Mouse (Mus musculus) heart, postnatal 0 days (tissue): ENCODE results near the gene Atp2c1. TPM values are rescaled to one million over a fixed set of nuclear protein-coding genes. Genes with fewer than 3 reads are reported as not detected.

Experiments used
- ATAC-seq: fragments of 200-750 bp; cut with Nextera tagmentation; 2 replicates; pipeline ENCODE4 v1.8.0; 2017; ENCODE audit warnings: low read depth, moderate number of reproducible peaks, moderate library complexity; ENCODE audit not compliant: insufficient read depth
- DNase-seq: peaks from one replicate; pipeline ENCODE4 v3.0.0-alpha.2; 2016; ENCODE audit warnings: low spot score
- H3K27ac ChIP-seq: fragments of 300-500 bp; sonication (generic); 2 replicates; pipeline ENCODE4 v1.5.1; 2014; ENCODE audit warnings: low read depth, mild to moderate bottlenecking
- H3K27me3 ChIP-seq: fragments of 300-500 bp; sonication (generic); 2 replicates; pipeline ENCODE4 v1.6.1; 2014; ENCODE audit warnings: low read length, mixed read lengths; ENCODE audit not compliant: control insufficient read depth, insufficient read depth
- H3K36me3 ChIP-seq: fragments of 300-500 bp; sonication (generic); replicated peaks from 2 replicates; pipeline ENCODE4 v1.6.1; 2014; ENCODE audit warnings: low read length, mixed read lengths; ENCODE audit not compliant: control insufficient read depth, insufficient read depth
- H3K4me1 ChIP-seq: fragments of 300-500 bp; sonication (generic); 2 replicates; pipeline ENCODE4 v1.6.1; 2014; ENCODE audit warnings: antibody characterized with exemption; ENCODE audit not compliant: control insufficient read depth, insufficient read depth
- H3K4me2 ChIP-seq: fragments of 300-500 bp; sonication (generic); 2 replicates; pipeline ENCODE4 v1.6.1; 2014; ENCODE audit warnings: low read depth, mild to moderate bottlenecking, low read length, moderate library complexity
- H3K4me3 ChIP-seq: fragments of 300-500 bp; sonication (generic); 2 replicates; pipeline ENCODE4 v1.5.1; 2014; ENCODE audit warnings: low read depth, low read length
- H3K9ac ChIP-seq: fragments of 300-500 bp; sonication (generic); replicated peaks from 2 replicates; pipeline ENCODE4 v1.6.1; 2014; ENCODE audit warnings: low read depth, low read length, mixed read lengths
- H3K9me3 ChIP-seq: fragments of 300-500 bp; sonication (generic); replicated peaks from 2 replicates; pipeline ENCODE4 v1.6.1; 2016; ENCODE audit warnings: low read length; ENCODE audit not compliant: control insufficient read depth
- CTCF ChIP-seq: IDR thresholded peaks from 2 replicates; pipeline ENCODE4 v1.5.1; 2016; ENCODE audit warnings: antibody characterized with exemption, control low read depth, low read depth
- EP300 ChIP-seq: IDR thresholded peaks from 2 replicates; pipeline ENCODE4 v1.6.1; 2016; ENCODE audit warnings: antibody characterized with exemption, low read depth
- WGBS: fragments of 180-500 bp; shearing (Covaris S2); extraction: QIAGEN DNeasy Blood & Tissue Kit; methylation state at CpG from one replicate; pipeline ENCODE4 v1.1.7; 2014; 5-methylcytosine and 5-hydroxymethylcytosine counted together
- polyA plus RNA-seq: library from polyadenylated mRNA; unstranded; fragments of >200 nt; fragmentation: Nextera tagmentation; extraction: Ambion mirVana; gene quantifications from 2 replicates; pipeline ENCODE4 v1.2.1, GENCODE M21; 2015
- total RNA-seq: library from RNA; depleted of rRNA; stranded (reverse); fragments of >200 nt; gene quantifications from 2 replicates; pipeline ENCODE4 v1.2.3, GENCODE M21; 2014; ENCODE audit warnings: low replicate concordance

Atp2c1 gene
- total and polyA plus RNA-seq, 2 experiments from 2014 or later: 25.1 to 72.2 TPM

DNA sequence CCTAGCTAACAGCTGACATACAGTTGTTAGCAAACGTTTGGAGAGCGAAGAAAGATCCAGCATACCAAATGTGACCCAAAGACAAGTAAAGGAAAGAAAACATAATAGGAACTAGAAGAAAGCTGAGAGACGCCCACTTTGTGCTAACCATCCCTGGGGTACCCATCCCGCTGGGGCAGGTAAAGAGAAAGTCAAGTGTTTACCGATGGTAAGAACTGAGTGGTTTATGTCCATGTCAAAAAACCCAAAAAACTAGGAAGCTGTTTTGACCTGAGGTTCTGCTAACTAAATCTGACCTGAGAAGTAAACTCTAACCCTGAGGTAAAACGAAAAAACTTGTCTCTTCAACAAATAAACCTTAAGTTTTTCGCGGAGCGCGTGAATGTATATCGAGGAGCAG is 132.4 kb downstream of the Atp2c1 start:
- H3K27me3 ChIP-seq: no peaks in the 10 kb centered on the region
- H3K9me3 ChIP-seq: no peaks in the 10 kb centered on the region
- peaks cover 23% of the 10 kb centered on the region for H3K4me1 ChIP-seq
- H3K36me3 ChIP-seq: peaks cover 18% of the 10 kb centered on the region
- peak overlapping the region; percentile 74 for H3K4me3 ChIP-seq
- peak overlapping the region; percentile 76 for H3K4me2 ChIP-seq
- no peak overlapping the region for H3K27ac ChIP-seq
- 13% methylated on average over 11 of the region's 11 CpGs for WGBS
- no peak for ATAC-seq
- H3K9ac ChIP-seq: no peak overlapping the region
- DNase-seq: no peak
- TF ChIP-seq CTCF: no peak
- TF ChIP-seq EP300: no peak

DNA sequence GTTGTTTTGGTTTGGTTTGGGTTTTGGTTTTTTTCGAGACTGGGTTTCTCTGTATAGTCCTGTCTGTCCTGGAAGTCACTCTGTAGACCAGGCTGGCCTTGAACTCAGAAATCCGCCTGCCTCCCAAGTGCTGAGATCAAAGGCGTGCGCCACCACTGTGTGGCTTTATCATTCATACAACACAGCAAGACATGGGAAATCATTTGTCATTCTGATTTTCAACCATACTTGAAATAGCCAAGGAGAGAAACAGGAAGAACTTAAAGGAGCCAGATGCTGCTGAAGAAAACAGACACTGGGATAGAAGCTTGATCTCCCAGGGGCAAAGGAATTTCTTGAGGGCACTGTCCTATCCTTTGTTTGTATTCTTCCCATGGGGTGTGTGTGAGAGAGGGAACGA is 136.5 kb downstream of the Atp2c1 start:
- ATAC-seq (no peak), DNase-seq (no peak)
- no peak overlapping the region for H3K27ac ChIP-seq
- H3K36me3 ChIP-seq: no peaks in the 10 kb centered on the region
- no peaks in the 10 kb centered on the region for H3K4me1 ChIP-seq
- no peak overlapping the region for H3K4me3 ChIP-seq
- H3K4me2 ChIP-seq: no peak overlapping the region
- no peaks in the 10 kb centered on the region for H3K27me3 ChIP-seq
- TF ChIP-seq CTCF (no peak), EP300 (no peak)
- WGBS: 55% methylated on average over 4 of the region's 5 CpGs
- H3K9ac ChIP-seq: no peak overlapping the region
- no peaks in the 10 kb centered on the region for H3K9me3 ChIP-seq

DNA sequence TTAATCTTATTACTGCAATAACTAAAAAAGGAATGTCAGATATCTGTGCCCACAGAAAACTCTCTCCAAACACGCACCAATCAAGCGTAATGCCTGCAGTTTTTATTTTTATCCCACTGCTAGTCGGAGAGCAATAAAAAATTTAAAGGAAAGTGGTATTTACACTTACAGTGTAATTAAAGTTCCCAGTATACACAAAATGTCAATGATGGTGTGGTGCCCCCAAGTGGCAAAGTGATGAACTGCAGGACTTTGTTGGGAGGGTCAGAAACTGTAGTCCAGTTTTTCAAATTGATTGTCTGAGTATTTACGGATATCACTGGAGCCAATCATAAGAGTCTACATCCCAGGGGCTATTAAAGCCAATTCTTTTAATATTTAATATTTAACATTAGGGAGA is 137.8 kb downstream of the Atp2c1 start:
- no peak overlapping the region for H3K4me2 ChIP-seq
- ATAC-seq: no peak
- H3K9ac ChIP-seq: no peak overlapping the region
- WGBS: 10% methylated on average over 4 of the region's 4 CpGs
- H3K4me3 ChIP-seq: no peak overlapping the region
- H3K36me3 ChIP-seq: no peaks in the 10 kb centered on the region
- no peaks in the 10 kb centered on the region for H3K9me3 ChIP-seq
- H3K27ac ChIP-seq: no peak overlapping the region
- TF ChIP-seq EP300 (no peak), CTCF (peak; percentile 88)
- H3K4me1 ChIP-seq: no peaks in the 10 kb centered on the region
- peak; percentile 23 for DNase-seq
- no peaks in the 10 kb centered on the region for H3K27me3 ChIP-seq

DNA sequence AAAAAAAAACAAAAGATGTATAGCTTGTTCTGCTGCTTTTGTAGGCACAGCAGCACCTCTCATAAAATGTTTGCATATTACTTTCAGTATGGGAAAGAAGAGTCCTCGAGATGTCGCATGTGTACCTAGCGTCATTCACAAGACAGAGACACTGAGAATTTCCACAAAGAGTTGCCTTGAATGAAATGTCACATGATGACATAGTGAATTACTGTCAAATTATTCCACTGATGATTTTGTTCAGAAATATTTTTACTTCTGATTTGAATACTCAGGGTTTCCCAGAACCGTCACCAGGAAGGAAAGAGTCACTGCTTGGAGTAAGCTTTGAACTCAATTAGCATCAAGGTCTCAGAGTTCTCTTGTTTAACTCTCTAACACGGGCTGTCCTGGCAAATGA is 139.7 kb downstream of the Atp2c1 start:
- Histone ChIP-seq H3K4me2 (no peak overlapping the region), H3K36me3 (no peaks in the 10 kb centered on the region), H3K27me3 (no peaks in the 10 kb centered on the region), H3K9ac (no peak overlapping the region), H3K4me3 (no peak overlapping the region), H3K4me1 (no peaks in the 10 kb centered on the region), H3K27ac (no peak overlapping the region), H3K9me3 (no peaks in the 10 kb centered on the region)
- DNase-seq (no peak), ATAC-seq (no peak)
- TF ChIP-seq EP300 (no peak), CTCF (no peak)
- WGBS: 75% methylated on average over 5 of the region's 5 CpGs

DNA sequence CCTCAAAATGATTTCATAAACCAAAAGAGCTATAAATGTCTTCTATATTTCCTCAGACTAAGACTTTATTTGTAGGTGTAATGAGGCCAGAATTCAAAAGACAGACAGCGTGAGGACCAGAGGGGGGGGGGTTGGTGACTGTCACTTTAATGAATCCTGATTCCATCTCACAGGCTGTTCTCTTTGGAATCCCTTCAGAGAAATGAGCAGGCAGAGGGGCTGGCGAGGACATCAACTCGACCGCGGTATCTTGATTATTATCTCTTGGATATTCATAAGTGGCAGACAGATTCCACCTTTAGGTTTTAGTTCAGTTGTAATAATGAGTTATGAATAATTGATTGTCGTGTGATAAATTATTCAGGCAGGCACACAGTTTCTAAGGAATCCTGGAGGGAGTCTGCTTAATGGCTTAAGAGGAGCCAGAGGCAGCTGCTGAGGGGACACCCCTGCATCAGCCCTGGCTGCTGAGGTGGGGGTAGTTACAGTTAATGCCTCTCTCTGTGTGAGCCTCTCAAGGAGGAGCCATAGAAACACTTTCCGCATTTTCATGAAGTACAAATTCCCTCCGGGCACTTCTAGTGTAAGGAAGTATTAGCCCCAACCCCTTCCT is 147.5 kb downstream of the Atp2c1 start:
- TF ChIP-seq EP300 (no peak), CTCF (no peak)
- Histone ChIP-seq H3K4me1 (no peaks in the 10 kb centered on the region), H3K9ac (no peak overlapping the region), H3K27ac (no peak overlapping the region), H3K36me3 (no peaks in the 10 kb centered on the region), H3K4me2 (no peak overlapping the region), H3K27me3 (no peaks in the 10 kb centered on the region), H3K4me3 (no peak overlapping the region), H3K9me3 (no peaks in the 10 kb centered on the region)
- DNase-seq (no peak), ATAC-seq (no peak)
- WGBS: 73% methylated on average over 8 of the region's 8 CpGs

DNA sequence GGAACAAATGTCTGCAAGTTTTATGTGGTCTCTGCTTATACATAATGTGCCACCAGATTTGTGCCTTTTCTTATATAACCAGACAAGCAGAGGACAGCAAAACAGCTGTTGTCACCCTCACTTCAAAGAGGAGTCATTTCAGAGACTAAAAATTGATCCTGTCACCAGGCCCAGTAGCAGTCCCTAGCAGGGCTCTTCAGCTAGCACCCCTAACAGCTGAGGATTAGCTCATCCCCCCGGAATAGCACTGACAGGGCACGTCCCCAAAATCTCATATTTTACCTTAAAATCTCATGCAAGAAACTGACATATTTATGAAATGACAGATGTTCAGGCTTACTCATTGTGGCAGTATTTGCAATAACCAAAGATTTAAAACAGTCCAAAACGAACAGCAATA is 149.5 kb downstream of the Atp2c1 start:
- Histone ChIP-seq H3K27me3 (no peaks in the 10 kb centered on the region), H3K4me2 (no peak overlapping the region), H3K9me3 (no peaks in the 10 kb centered on the region), H3K27ac (no peak overlapping the region), H3K4me3 (no peak overlapping the region), H3K4me1 (no peaks in the 10 kb centered on the region), H3K9ac (no peak overlapping the region), H3K36me3 (no peaks in the 10 kb centered on the region)
- 46% methylated on average over 3 of the region's 3 CpGs for WGBS
- ATAC-seq: no peak
- DNase-seq: no peak
- no peak for TF ChIP-seq CTCF
- no peak for TF ChIP-seq EP300
